Mouse (Mus musculus): Measurements from ENCODE around the gene Dip2b.

GRCm38 (mm10) chr15:100248665-100249433 lies 210.4 kb downstream of the Dip2b start:
- TF ChIP-seq CTCF (IDR thresholded peaks at IDR 0.05; ENCODE audit: control insufficient read depth, insufficient read depth, low read length) (no peak), POLR2A (IDR thresholded peaks at IDR 0.05; ENCODE audit: borderline replicate concordance, control insufficient read depth, low read depth, low read length) (no peak)
